Mouse (Mus musculus): Measurements from ENCODE around the gene Foxk1. TPM values are rescaled to one million over a fixed set of nuclear protein-coding genes. Genes with fewer than 3 reads are reported as not detected.

Gene Foxk1
- total and polyA plus RNA-seq, 3 experiments = 9.2 to 13.8 (median 13.2) TPM

- 87% methylated on average over 2 of the region's 2 CpGs for WGBS
- TF ChIP-seq EP300 (IDR thresholded peaks at IDR 0.05; ENCODE audit: insufficient read depth, low read depth, low read length) = no peak
- TF ChIP-seq CTCF (IDR thresholded peaks at IDR 0.05) = no peak
- TF ChIP-seq POLR2A (IDR thresholded peaks at IDR 0.05; ENCODE audit: insufficient read depth, low read depth, low read length) = no peak
Observed at GRCm38 (mm10) chr5:142426476-142426875, 25.2 kb downstream of the Foxk1 start.

GRCm38 (mm10) chr5:142427876-142428275 is 26.6 kb downstream of the Foxk1 start:
- 43% methylated on average over 10 of the region's 10 CpGs for WGBS
- peaks cover 45% of the 10 kb centered on the region for H3K4me1 ChIP-seq (ENCODE audit: control insufficient read depth, insufficient read depth, low read length)
- TF ChIP-seq EP300 (IDR thresholded peaks at IDR 0.05; ENCODE audit: insufficient read depth, low read depth, low read length) = 0 out of 2 replicates have a peak, but pooled peaks have one; percentile 27
- TF ChIP-seq CTCF (IDR thresholded peaks at IDR 0.05) = no peak
- TF ChIP-seq POLR2A (IDR thresholded peaks at IDR 0.05; ENCODE audit: insufficient read depth, low read depth, low read length) = no peak
- no peaks in the 10 kb centered on the region for H3K27me3 ChIP-seq (ENCODE audit: control insufficient read depth, insufficient read depth, low read length)
- intact Hi-C loops (cut with DNase I) = no loop called here
- peak overlapping the region; percentile 47 for H3K27ac ChIP-seq
- no peak overlapping the region for H3K4me3 ChIP-seq
- H3K36me3 ChIP-seq (ENCODE audit: control insufficient read depth, insufficient read depth, low read length) = 0 out of 2 replicates have a peak, but pooled peaks cover 2% of the 10 kb centered on the region
- no peak overlapping the region for H3K9ac ChIP-seq (ENCODE audit: low read depth, low read length)
- H3K79me2 ChIP-seq (replicated peaks; ENCODE audit: control insufficient read depth, insufficient read depth, low read length) = peaks cover 5% of the 10 kb centered on the region; the same call in 1 of the 2 replicates
- DNase-seq = no peak

More at GRCm38 (mm10) chr5:142426476-142426875, 25.2 kb downstream of the Foxk1 start:
- peaks cover 40% of the 10 kb centered on the region for H3K4me1 ChIP-seq (ENCODE audit: control insufficient read depth, insufficient read depth, low read length)
- H3K79me2 ChIP-seq (replicated peaks; ENCODE audit: control insufficient read depth, insufficient read depth, low read length) = peaks cover 4% of the 10 kb centered on the region
- 0 out of 2 replicates have a peak, but pooled peaks cover 2% of the 10 kb centered on the region for H3K36me3 ChIP-seq (ENCODE audit: control insufficient read depth, insufficient read depth, low read length)
- no peak overlapping the region for H3K4me3 ChIP-seq
- no peak for DNase-seq
- peak overlapping the region; percentile 83 for H3K27ac ChIP-seq
- no peaks in the 10 kb centered on the region for H3K27me3 ChIP-seq (ENCODE audit: control insufficient read depth, insufficient read depth, low read length)
- H3K9ac ChIP-seq (ENCODE audit: low read depth, low read length) = no peak overlapping the region
- intact Hi-C loops (cut with DNase I) = no loop called here

- intact Hi-C loops (cut with DNase I) = no loop called here
- 0 out of 2 replicates have a peak, but pooled peaks cover 2% of the 10 kb centered on the region for H3K36me3 ChIP-seq (ENCODE audit: control insufficient read depth, insufficient read depth, low read length)
- peaks cover 5% of the 10 kb centered on the region; the same call in 1 of the 2 replicates for H3K79me2 ChIP-seq (replicated peaks; ENCODE audit: control insufficient read depth, insufficient read depth, low read length)
- H3K27me3 ChIP-seq (ENCODE audit: control insufficient read depth, insufficient read depth, low read length) = no peaks in the 10 kb centered on the region
- no peak overlapping the region; the same call in 1 of the 2 replicates for H3K27ac ChIP-seq
- 65% methylated on average over 6 of the region's 6 CpGs for WGBS
- peaks cover 45% of the 10 kb centered on the region for H3K4me1 ChIP-seq (ENCODE audit: control insufficient read depth, insufficient read depth, low read length)
- no peak for DNase-seq
- no peak for TF ChIP-seq EP300 (IDR thresholded peaks at IDR 0.05; ENCODE audit: insufficient read depth, low read depth, low read length)
- TF ChIP-seq POLR2A (IDR thresholded peaks at IDR 0.05; ENCODE audit: insufficient read depth, low read depth, low read length) = no peak
- TF ChIP-seq CTCF (IDR thresholded peaks at IDR 0.05) = no peak
- no peak overlapping the region for H3K4me3 ChIP-seq
- H3K9ac ChIP-seq (ENCODE audit: low read depth, low read length) = no peak overlapping the region
Observed at GRCm38 (mm10) chr5:142428691-142429090, 27.4 kb downstream of the Foxk1 start.

GRCm38 (mm10) chr5:142431029-142431428 is 29.7 kb downstream of the Foxk1 start:
- intact Hi-C loops (cut with DNase I) = no loop called here
- Histone ChIP-seq H3K9ac (ENCODE audit: low read depth, low read length) (no peak overlapping the region), H3K4me1 (ENCODE audit: control insufficient read depth, insufficient read depth, low read length) (peaks cover 27% of the 10 kb centered on the region), H3K79me2 (replicated peaks; ENCODE audit: control insufficient read depth, insufficient read depth, low read length) (peaks cover 7% of the 10 kb centered on the region; the same call in 1 of the 2 replicates), H3K4me3 (no peak overlapping the region), H3K27ac (no peak overlapping the region), H3K36me3 (ENCODE audit: control insufficient read depth, insufficient read depth, low read length) (0 out of 2 replicates have a peak, but pooled peaks cover 2% of the 10 kb centered on the region), H3K27me3 (ENCODE audit: control insufficient read depth, insufficient read depth, low read length) (no peaks in the 10 kb centered on the region)
- TF ChIP-seq EP300 (IDR thresholded peaks at IDR 0.05; ENCODE audit: insufficient read depth, low read depth, low read length) (no peak), CTCF (IDR thresholded peaks at IDR 0.05) (no peak), POLR2A (IDR thresholded peaks at IDR 0.05; ENCODE audit: insufficient read depth, low read depth, low read length) (no peak)
- WGBS = 88% methylated on average over 12 of the region's 12 CpGs
- no peak for DNase-seq

- Histone ChIP-seq H3K27me3 (ENCODE audit: control insufficient read depth, insufficient read depth, low read length) (no peaks in the 10 kb centered on the region), H3K36me3 (ENCODE audit: control insufficient read depth, insufficient read depth, low read length) (0 out of 2 replicates have a peak, but pooled peaks cover 2% of the 10 kb centered on the region), H3K4me3 (no peak overlapping the region), H3K4me1 (ENCODE audit: control insufficient read depth, insufficient read depth, low read length) (peaks cover 20% of the 10 kb centered on the region), H3K9ac (ENCODE audit: low read depth, low read length) (no peak overlapping the region), H3K79me2 (replicated peaks; ENCODE audit: control insufficient read depth, insufficient read depth, low read length) (peaks cover 7% of the 10 kb centered on the region; the same call in 1 of the 2 replicates), H3K27ac (no peak overlapping the region)
- DNase-seq = peak in 1 of 2 experiments; percentile 41
- TF ChIP-seq EP300 (IDR thresholded peaks at IDR 0.05; ENCODE audit: insufficient read depth, low read depth, low read length) (no peak), POLR2A (IDR thresholded peaks at IDR 0.05; ENCODE audit: insufficient read depth, low read depth, low read length) (no peak), CTCF (IDR thresholded peaks at IDR 0.05) (no peak)
- WGBS = 51% methylated on average over 9 of the region's 9 CpGs
- intact Hi-C loops (cut with DNase I) = no loop called here
Observed at GRCm38 (mm10) chr5:142431811-142432434, 30.6 kb downstream of the Foxk1 start.

GRCm38 (mm10) chr5:142432695-142433094 is 31.4 kb downstream of the Foxk1 start:
- intact Hi-C loops (cut with DNase I) = no loop called here

More at GRCm38 (mm10) chr5:142432695-142433094, 31.4 kb downstream of the Foxk1 start:
- no peak for TF ChIP-seq EP300 (IDR thresholded peaks at IDR 0.05; ENCODE audit: insufficient read depth, low read depth, low read length)
- TF ChIP-seq POLR2A (IDR thresholded peaks at IDR 0.05; ENCODE audit: insufficient read depth, low read depth, low read length) = no peak
- TF ChIP-seq CTCF (IDR thresholded peaks at IDR 0.05) = no peak
- Histone ChIP-seq H3K36me3 (ENCODE audit: control insufficient read depth, insufficient read depth, low read length) (no peaks in the 10 kb centered on the region), H3K4me1 (ENCODE audit: control insufficient read depth, insufficient read depth, low read length) (peaks cover 13% of the 10 kb centered on the region), H3K27ac (no peak overlapping the region), H3K9ac (ENCODE audit: low read depth, low read length) (no peak overlapping the region), H3K4me3 (no peak overlapping the region), H3K27me3 (ENCODE audit: control insufficient read depth, insufficient read depth, low read length) (no peaks in the 10 kb centered on the region), H3K79me2 (replicated peaks; ENCODE audit: control insufficient read depth, insufficient read depth, low read length) (peaks cover 7% of the 10 kb centered on the region; the same call in 1 of the 2 replicates)
- WGBS = 85% methylated on average over 4 of the region's 4 CpGs
- no peak for DNase-seq

All from heart, adult 2 months (tissue).